Mouse (Mus musculus) urinary bladder, postnatal 10 days (tissue): ENCODE data around the gene Rfesd.

Source experiments
- DNase-seq: peaks from one replicate; pipeline ENCODE4 v3.0.0; 2022; ENCODE audit warnings: low spot score

Gene Rfesd

GRCm38 (mm10) chr13:76017974-76018843, at the start of gene Rfesd:
Gene Rfesd, minus strand, starts transcription at chr13:76018719.
- DNase-seq, result peak; percentile 93

GRCm38 (mm10) chr13:76064363-76064945, 45.9 kb upstream of the Rfesd start:
- no peak for DNase-seq

GRCm38 (mm10) chr13:76063548-76063947, 45.0 kb upstream of the Rfesd start:
- no peak for DNase-seq

- no peak for DNase-seq
Observed at GRCm38 (mm10) chr13:76062569-76062968, 44.0 kb upstream of the Rfesd start.

DNA sequence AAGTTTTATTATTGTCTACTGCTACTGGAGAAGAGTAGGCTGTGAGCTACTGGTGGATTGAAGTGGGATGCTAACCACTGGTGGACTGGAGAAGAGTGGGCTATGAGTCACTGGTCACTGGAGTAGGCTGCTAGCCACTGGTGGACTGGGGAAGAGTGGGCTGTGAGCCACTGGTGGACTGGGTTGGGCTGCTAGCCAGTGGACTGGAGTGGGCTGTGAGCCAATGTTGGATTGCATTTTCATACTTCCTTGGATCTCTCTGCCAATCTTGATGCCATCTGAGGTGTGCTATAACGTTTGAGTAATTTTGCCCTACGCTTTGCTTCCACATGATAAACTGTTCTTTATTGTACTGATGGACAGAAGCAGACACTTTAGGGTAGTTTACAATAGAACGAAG, 43.6 kb upstream of the Rfesd start:
- DNase-seq, result no peak

DNA sequence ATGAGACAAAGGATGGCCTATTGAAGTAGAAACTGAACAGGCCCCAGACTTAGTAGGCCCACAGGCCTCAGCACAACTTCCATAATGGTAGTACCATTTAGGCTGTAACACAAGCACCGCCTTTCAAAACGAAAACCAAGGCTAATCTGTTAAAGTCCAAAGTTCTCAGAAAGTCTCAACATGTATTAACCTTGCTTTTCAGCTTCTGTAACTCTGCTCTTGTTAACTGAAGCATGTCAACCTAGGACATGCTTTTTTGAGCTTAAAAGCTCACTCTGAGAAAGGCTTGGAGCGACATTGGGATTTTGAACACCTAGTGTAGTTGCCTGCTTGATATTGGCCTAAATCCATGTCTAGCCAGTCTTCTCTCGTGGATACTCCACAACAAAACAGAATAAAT, 41.1 kb upstream of the Rfesd start:
- DNase-seq, result no peak

- DNase-seq, result no peak
Observed at GRCm38 (mm10) chr13:76057267-76058069, 38.9 kb upstream of the Rfesd start.

DNA sequence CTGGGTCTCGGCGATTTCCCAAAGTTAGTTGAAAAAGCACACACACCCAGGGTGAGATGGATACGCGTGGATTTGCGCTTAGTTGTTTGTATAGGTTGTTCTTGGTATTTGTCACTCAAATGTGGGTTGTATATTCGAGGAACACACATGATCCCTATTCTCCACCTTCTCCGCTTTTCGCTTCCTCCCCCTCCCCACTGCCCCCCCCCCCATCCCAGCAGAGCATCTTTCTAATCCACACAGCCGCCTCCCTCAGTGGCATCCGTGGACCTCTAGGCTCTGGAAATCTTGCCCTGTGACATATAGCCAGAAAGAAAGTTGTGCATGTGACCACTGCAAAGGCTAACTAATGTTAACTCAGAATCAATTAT, 38.4 kb upstream of the Rfesd start, which contains the start of gene Gpr150:
Gene Gpr150, minus strand, starts transcription at position 101 of the 371 bp plus-strand sequence.
- DNase-seq, result no peak

DNA sequence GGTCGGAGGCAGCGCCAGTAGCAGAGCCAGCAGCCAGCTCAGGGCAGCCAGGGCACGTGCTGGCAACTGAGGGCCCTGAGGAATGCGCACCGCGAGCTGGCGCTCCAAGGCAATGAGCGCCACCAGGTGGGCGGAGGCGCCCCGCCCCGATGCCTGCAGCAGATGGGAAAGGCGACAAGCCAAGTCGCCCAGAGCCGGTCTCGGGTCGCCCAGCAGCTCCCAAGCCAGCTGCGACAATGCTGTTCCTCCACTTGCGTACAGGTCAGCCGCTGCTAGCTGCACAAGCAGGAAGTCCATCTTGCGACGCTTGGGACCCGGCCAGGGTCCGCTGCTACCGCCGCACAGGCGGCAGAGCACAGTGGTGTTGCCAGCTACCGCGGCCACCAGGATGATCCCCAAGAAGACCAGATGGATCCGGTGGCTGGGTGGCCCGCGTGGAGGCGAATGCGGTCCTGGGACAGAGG, 37.8 kb upstream of the Rfesd start:
- DNase-seq, result no peak

GRCm38 (mm10) chr13:76055391-76056232, 37.1 kb upstream of the Rfesd start:
- DNase-seq, result no peak

- DNase-seq, result no peak
Observed at GRCm38 (mm10) chr13:76044971-76045370, 26.5 kb upstream of the Rfesd start.

DNA sequence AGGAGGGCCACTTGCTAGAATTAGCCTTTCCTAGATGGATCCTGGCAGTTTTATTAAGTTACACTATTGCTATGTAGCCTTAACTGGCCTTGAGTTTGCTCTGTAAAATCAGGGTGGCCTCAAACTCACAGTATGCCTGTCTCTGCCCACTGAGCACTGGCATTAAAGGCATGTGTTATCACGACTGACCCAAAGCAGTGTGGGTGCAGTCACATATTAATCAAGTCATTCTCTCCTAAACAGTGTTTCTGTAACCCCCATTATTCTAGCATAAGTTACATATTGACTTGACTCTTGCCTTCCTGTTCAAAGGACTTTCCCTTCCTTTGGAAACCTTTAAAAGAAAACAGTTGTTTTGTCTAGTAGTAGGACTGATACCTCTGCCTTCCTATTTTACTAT, 23.9 kb upstream of the Rfesd start:
- no peak for DNase-seq

DNA sequence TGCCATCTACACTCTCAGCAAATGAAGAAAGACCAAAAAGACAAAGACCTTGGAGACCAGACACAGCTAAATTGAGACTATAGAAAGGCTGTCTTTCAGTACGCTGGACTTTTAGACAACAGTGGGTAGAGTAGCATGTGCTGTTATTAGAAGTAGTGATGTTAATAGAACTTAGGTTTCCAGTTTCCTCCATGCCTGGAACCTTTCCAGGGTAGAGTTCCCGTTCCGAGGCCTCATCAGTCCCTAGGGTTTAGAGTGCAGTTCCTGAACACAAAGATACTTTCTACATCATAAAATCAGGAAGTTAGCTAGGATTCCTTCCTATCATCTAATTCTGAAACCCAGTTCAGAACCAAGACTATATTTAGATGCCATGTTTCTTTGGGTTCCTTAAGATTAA, 6.1 kb upstream of the Rfesd start:
- no peak for DNase-seq

GRCm38 (mm10) chr13:76021782-76022181, 3.3 kb upstream of the Rfesd start:
- DNase-seq, result no peak

- DNase-seq, result no peak
Observed at GRCm38 (mm10) chr13:76018844-76019400, 403 bp upstream of the Rfesd start.

GRCm38 (mm10) chr13:76017465-76017864, 1.1 kb downstream of the Rfesd start:
- no peak for DNase-seq

GRCm38 (mm10) chr13:76014511-76014910, 4.0 kb downstream of the Rfesd start:
- DNase-seq, result no peak

DNA sequence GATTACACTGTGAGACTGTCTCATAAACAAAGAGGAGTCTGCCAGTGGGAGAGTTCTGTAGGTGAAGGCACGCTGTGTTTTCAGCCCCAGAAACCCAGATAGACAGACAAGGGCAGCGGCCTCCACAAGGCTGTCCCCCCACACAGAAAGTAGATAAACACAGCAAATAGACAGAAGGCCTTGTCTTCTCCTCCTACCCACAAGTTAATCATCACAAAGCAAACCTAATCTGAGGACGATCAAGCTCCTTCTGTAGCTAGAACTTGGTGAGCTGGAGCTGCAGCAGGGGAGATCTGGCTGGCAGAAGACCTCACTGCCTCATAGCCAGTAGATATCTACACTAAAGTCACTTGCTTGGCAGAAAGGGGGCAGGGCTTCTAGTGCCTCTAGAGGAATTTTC, 15.2 kb downstream of the Rfesd start:
- DNase-seq, result no peak

- no peak for DNase-seq
Observed at GRCm38 (mm10) chr13:75992169-75993028, 26.1 kb downstream of the Rfesd start.

DNA sequence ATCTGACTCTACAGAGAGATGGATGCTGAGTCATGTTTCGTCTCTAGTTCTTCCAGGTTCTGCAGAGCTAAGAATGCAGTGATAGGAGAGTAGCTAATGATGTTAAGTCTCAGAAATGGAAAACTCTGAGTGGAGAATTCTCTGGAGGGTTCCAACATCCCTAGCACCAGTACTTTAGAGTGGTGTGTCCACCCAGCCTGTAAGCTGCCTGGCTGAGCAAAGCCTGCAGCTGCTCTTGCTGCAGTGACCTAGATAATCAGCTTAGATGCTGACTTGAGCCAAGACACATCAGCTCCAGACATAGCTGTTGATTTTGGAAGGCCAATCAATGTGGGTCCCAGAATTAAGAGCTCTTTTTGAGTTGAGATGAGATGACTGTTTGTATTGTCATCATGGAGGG, 30.4 kb downstream of the Rfesd start:
- DNase-seq, result no peak
